Mouse (Mus musculus) hindbrain, embryonic 10.5 days (tissue): ENCODE measurements around the gene Nrp1. TPM values are rescaled to one million over a fixed set of nuclear protein-coding genes. Genes with fewer than 3 reads are reported as not detected.

ENCODE experiments used
- DNase-seq: peaks from one replicate; pipeline ENCODE4 v3.0.0-alpha.2; 2017; ENCODE audit warnings: low spot score
- H3K27ac ChIP-seq: fragments of 300-500 bp; sonication (generic); 2 replicates; pipeline ENCODE4 v1.5.1; 2016; ENCODE audit warnings: mild to moderate bottlenecking, moderate library complexity
- H3K27me3 ChIP-seq: fragments of 300-500 bp; sonication (generic); 2 replicates; pipeline ENCODE4 v1.6.1; 2016; ENCODE audit warnings: mild to moderate bottlenecking; ENCODE audit not compliant: poor library complexity, insufficient read depth, severe bottlenecking
- H3K36me3 ChIP-seq: fragments of 300-500 bp; sonication (generic); 2 replicates; pipeline ENCODE4 v1.6.1; 2016; ENCODE audit warnings: mild to moderate bottlenecking, moderate library complexity
- H3K4me1 ChIP-seq: fragments of 300-500 bp; sonication (generic); replicated peaks from 2 replicates; pipeline ENCODE4 v1.6.1; 2016; ENCODE audit warnings: mild to moderate bottlenecking
- H3K4me3 ChIP-seq: fragments of 300-500 bp; sonication (generic); 2 replicates; pipeline ENCODE4 v1.5.1; 2016; ENCODE audit warnings: mild to moderate bottlenecking, moderate library complexity
- H3K9me3 ChIP-seq: fragments of 300-500 bp; sonication (generic); 2 replicates; pipeline ENCODE4 v1.6.1; 2016; ENCODE audit warnings: mild to moderate bottlenecking, moderate library complexity
- WGBS: fragments of 180-500 bp; shearing (Covaris S2); methylation state at CpG from one replicate; pipeline ENCODE4 v1.1.7; 2016; 5-methylcytosine and 5-hydroxymethylcytosine counted together
- polyA plus RNA-seq: library from polyadenylated mRNA; unstranded; fragments of >200 nt; fragmentation: Nextera tagmentation; extraction: Ambion mirVana; gene quantifications from 2 replicates; pipeline ENCODE4 v1.2.1, GENCODE M21; 2016

Gene Nrp1
- polyA plus RNA-seq, 1 experiment from 2014 or later: 39.2 TPM

GRCm38 (mm10) chr8:128437156-128437825 is 78.9 kb downstream of the Nrp1 start:
- DNase-seq: no peak
- no peak overlapping the region for H3K4me3 ChIP-seq
- no peaks in the 10 kb centered on the region for H3K27me3 ChIP-seq
- peaks cover 33% of the 10 kb centered on the region for H3K36me3 ChIP-seq
- no peaks in the 10 kb centered on the region for H3K4me1 ChIP-seq
- no peaks in the 10 kb centered on the region for H3K9me3 ChIP-seq
- no peak overlapping the region for H3K27ac ChIP-seq
- WGBS: 87% methylated on average over 12 of the region's 12 CpGs

- 91% methylated on average over 1 of the region's 1 CpGs for WGBS
- DNase-seq: no peak
- H3K27me3 ChIP-seq: no peaks in the 10 kb centered on the region
- no peak overlapping the region for H3K4me3 ChIP-seq
- peaks cover 11% of the 10 kb centered on the region for H3K4me1 ChIP-seq
- H3K27ac ChIP-seq: no peak overlapping the region
- H3K36me3 ChIP-seq: no peaks in the 10 kb centered on the region
- no peaks in the 10 kb centered on the region for H3K9me3 ChIP-seq
Measured at GRCm38 (mm10) chr8:128441407-128441806, 83.0 kb downstream of the Nrp1 start.

GRCm38 (mm10) chr8:128445596-128445995 is 87.2 kb downstream of the Nrp1 start:
- 37% methylated on average over 4 of the region's 4 CpGs for WGBS
- Histone ChIP-seq H3K4me1 (peaks cover 16% of the 10 kb centered on the region), H3K27ac (no peak overlapping the region), H3K36me3 (no peaks in the 10 kb centered on the region), H3K27me3 (no peaks in the 10 kb centered on the region), H3K4me3 (no peak overlapping the region), H3K9me3 (no peaks in the 10 kb centered on the region)
- no peak for DNase-seq

- Histone ChIP-seq H3K36me3 (no peaks in the 10 kb centered on the region), H3K9me3 (no peaks in the 10 kb centered on the region), H3K4me1 (peaks cover 19% of the 10 kb centered on the region), H3K4me3 (no peak overlapping the region), H3K27me3 (no peaks in the 10 kb centered on the region), H3K27ac (no peak overlapping the region)
- DNase-seq: no peak
- WGBS: 95% methylated on average over 3 of the region's 3 CpGs
Measured at GRCm38 (mm10) chr8:128446636-128447035, 88.2 kb downstream of the Nrp1 start.

GRCm38 (mm10) chr8:128447320-128447719 is 88.9 kb downstream of the Nrp1 start:
- peaks cover 19% of the 10 kb centered on the region for H3K4me1 ChIP-seq
- no peaks in the 10 kb centered on the region for H3K27me3 ChIP-seq
- H3K9me3 ChIP-seq: no peaks in the 10 kb centered on the region
- DNase-seq: no peak
- no peak overlapping the region for H3K4me3 ChIP-seq
- H3K27ac ChIP-seq: no peak overlapping the region
- WGBS: 96% methylated on average over 3 of the region's 3 CpGs
- H3K36me3 ChIP-seq: no peaks in the 10 kb centered on the region

- DNase-seq: no peak
- Histone ChIP-seq H3K9me3 (no peaks in the 10 kb centered on the region), H3K36me3 (no peaks in the 10 kb centered on the region), H3K4me3 (no peak overlapping the region), H3K4me1 (peaks cover 13% of the 10 kb centered on the region), H3K27ac (peak overlapping the region; percentile 62), H3K27me3 (no peaks in the 10 kb centered on the region)
- WGBS: 63% methylated on average over 9 of the region's 9 CpGs
Measured at GRCm38 (mm10) chr8:128450390-128451032, 92.1 kb downstream of the Nrp1 start.

- H3K4me3 ChIP-seq: no peak overlapping the region
- no peak for DNase-seq
- WGBS: 64% methylated on average over 1 of the region's 1 CpGs
- H3K36me3 ChIP-seq: no peaks in the 10 kb centered on the region
- 0 out of 2 replicates have a peak overlapping the region, but pooled peaks have one; percentile 62 for H3K27ac ChIP-seq
- peaks cover 8% of the 10 kb centered on the region for H3K4me1 ChIP-seq
- no peaks in the 10 kb centered on the region for H3K27me3 ChIP-seq
- H3K9me3 ChIP-seq: no peaks in the 10 kb centered on the region
Measured at GRCm38 (mm10) chr8:128451121-128451520, 92.7 kb downstream of the Nrp1 start.

GRCm38 (mm10) chr8:128453471-128453870 is 95.1 kb downstream of the Nrp1 start:
- DNase-seq: no peak
- no peak overlapping the region for H3K27ac ChIP-seq
- no peaks in the 10 kb centered on the region for H3K9me3 ChIP-seq
- H3K27me3 ChIP-seq: no peaks in the 10 kb centered on the region
- WGBS: 66% methylated on average over 2 of the region's 2 CpGs
- H3K4me1 ChIP-seq: peaks cover 16% of the 10 kb centered on the region
- no peak overlapping the region for H3K4me3 ChIP-seq
- H3K36me3 ChIP-seq: no peaks in the 10 kb centered on the region

- WGBS: 88% methylated on average over 3 of the region's 3 CpGs
- DNase-seq: no peak
- Histone ChIP-seq H3K4me1 (peaks cover 16% of the 10 kb centered on the region), H3K36me3 (no peaks in the 10 kb centered on the region), H3K4me3 (no peak overlapping the region), H3K9me3 (no peaks in the 10 kb centered on the region), H3K27me3 (no peaks in the 10 kb centered on the region), H3K27ac (no peak overlapping the region)
Measured at GRCm38 (mm10) chr8:128454026-128454425, 95.6 kb downstream of the Nrp1 start.

GRCm38 (mm10) chr8:128457277-128457676 is 98.9 kb downstream of the Nrp1 start:
- H3K9me3 ChIP-seq: no peaks in the 10 kb centered on the region
- H3K27ac ChIP-seq: no peak overlapping the region
- no peaks in the 10 kb centered on the region for H3K36me3 ChIP-seq
- no peaks in the 10 kb centered on the region for H3K27me3 ChIP-seq
- 84% methylated on average over 2 of the region's 2 CpGs for WGBS
- H3K4me3 ChIP-seq: no peak overlapping the region
- H3K4me1 ChIP-seq: peaks cover 8% of the 10 kb centered on the region; the same call in 1 of the 2 replicates
- no peak for DNase-seq

- no peaks in the 10 kb centered on the region for H3K9me3 ChIP-seq
- H3K4me3 ChIP-seq: no peak overlapping the region
- no peak overlapping the region for H3K27ac ChIP-seq
- peaks cover 8% of the 10 kb centered on the region; the same call in 1 of the 2 replicates for H3K4me1 ChIP-seq
- WGBS: 64% methylated on average over 1 of the region's 1 CpGs
- no peaks in the 10 kb centered on the region for H3K27me3 ChIP-seq
- H3K36me3 ChIP-seq: no peaks in the 10 kb centered on the region
- DNase-seq: no peak
Measured at GRCm38 (mm10) chr8:128459704-128460103, 101.3 kb downstream of the Nrp1 start.

- Histone ChIP-seq H3K4me3 (no peak overlapping the region), H3K27ac (no peak overlapping the region), H3K27me3 (no peaks in the 10 kb centered on the region), H3K36me3 (no peaks in the 10 kb centered on the region), H3K4me1 (peaks cover 8% of the 10 kb centered on the region; the same call in 1 of the 2 replicates), H3K9me3 (no peaks in the 10 kb centered on the region)
- no peak for DNase-seq
Measured at GRCm38 (mm10) chr8:128461716-128462115, 103.3 kb downstream of the Nrp1 start.

GRCm38 (mm10) chr8:128463162-128463561 is 104.8 kb downstream of the Nrp1 start:
- H3K27me3 ChIP-seq: no peaks in the 10 kb centered on the region
- no peaks in the 10 kb centered on the region for H3K9me3 ChIP-seq
- DNase-seq: no peak
- H3K36me3 ChIP-seq: no peaks in the 10 kb centered on the region
- H3K4me1 ChIP-seq: 0 out of 2 replicates have a peak, but pooled peaks cover under 1% of the 10 kb centered on the region
- no peak overlapping the region for H3K27ac ChIP-seq
- no peak overlapping the region for H3K4me3 ChIP-seq
